Mouse (Mus musculus) lung, postnatal 4 days (tissue): Measurements from ENCODE around the gene Zfp704.

Experiments used
- DNase-seq, 2 experiments: peaks; one replicate each; pipeline ENCODE4 v3.0.0; 2021

Zfp704 gene

GRCm38 (mm10) chr3:9609581-9610341 lies at the start of gene Zfp704:
Zfp704 (minus strand) TSS chr3:9610085.
- DNase-seq, result peak; percentile 91 to 94

GRCm38 (mm10) chr3:9633036-9634005 lies 23.4 kb upstream of the Zfp704 start:
- DNase-seq, result no peak

- DNase-seq, result peak; percentile 53 to 68
These were observed 20.1 kb upstream of the Zfp704 start for GRCm38 (mm10) chr3:9629951-9630350.

GRCm38 (mm10) chr3:9628041-9628440 lies 18.2 kb upstream of the Zfp704 start:
- DNase-seq, result no peak

GRCm38 (mm10) chr3:9626149-9626548 lies 16.3 kb upstream of the Zfp704 start:
- DNase-seq, result no peak

GRCm38 (mm10) chr3:9620611-9621010 lies 10.7 kb upstream of the Zfp704 start:
- no peak for DNase-seq

GRCm38 (mm10) chr3:9619562-9620275 lies 9.8 kb upstream of the Zfp704 start:
- no peak for DNase-seq

GRCm38 (mm10) chr3:9617101-9617500 lies 7.2 kb upstream of the Zfp704 start:
- no peak for DNase-seq

GRCm38 (mm10) chr3:9614676-9615075 lies 4.8 kb upstream of the Zfp704 start:
- no peak for DNase-seq

GRCm38 (mm10) chr3:9614011-9614410 lies 4.1 kb upstream of the Zfp704 start:
- DNase-seq, result no peak

GRCm38 (mm10) chr3:9611226-9611625 lies 1.3 kb upstream of the Zfp704 start:
- no peak for DNase-seq

- no peak for DNase-seq
These were observed 541 bp upstream of the Zfp704 start for GRCm38 (mm10) chr3:9610426-9610825.

- DNase-seq, result peak; percentile 57 to 71
These were observed 842 bp downstream of the Zfp704 start for GRCm38 (mm10) chr3:9608906-9609580.

GRCm38 (mm10) chr3:9608441-9608905 lies 1.4 kb downstream of the Zfp704 start:
- peak; percentile 57 to 68 for DNase-seq

- no peak for DNase-seq
These were observed 2.2 kb downstream of the Zfp704 start for GRCm38 (mm10) chr3:9607686-9608085.

GRCm38 (mm10) chr3:9605784-9606706 lies 3.8 kb downstream of the Zfp704 start:
- DNase-seq, result no peak

GRCm38 (mm10) chr3:9604941-9605340 lies 4.9 kb downstream of the Zfp704 start:
- no peak for DNase-seq

- DNase-seq, result no peak
These were observed 6.0 kb downstream of the Zfp704 start for GRCm38 (mm10) chr3:9603866-9604265.

GRCm38 (mm10) chr3:9600577-9600976 lies 9.3 kb downstream of the Zfp704 start:
- DNase-seq, result no peak

- no peak for DNase-seq
These were observed 10.0 kb downstream of the Zfp704 start for GRCm38 (mm10) chr3:9599738-9600410.

- no peak for DNase-seq
These were observed 11.8 kb downstream of the Zfp704 start for GRCm38 (mm10) chr3:9598061-9598460.
